Mouse (Mus musculus) B cell, adult 67 days (primary cell): Measurements from ENCODE around the gene Kcnj14. TPM values are rescaled to one million over a fixed set of nuclear protein-coding genes. Genes with fewer than 3 reads are reported as not detected.

ENCODE experiments used
- total RNA-seq, 2 experiments: library from RNA; stranded (reverse); gene quantifications; 4 replicates each; pipeline ENCODE4 v1.2.4; 2023

Kcnj14 gene
- 1 to 10 TPM; 2.3 to 3.3 TPM for total RNA-seq

GRCm38 (mm10) chr7:45824598-45824997 lies at the start of gene Kcnj14:
TSS of gene Kcnj14 (minus strand) at chr7:45824782.

GRCm38 (mm10) chr7:45872624-45873023 lies 48.0 kb upstream of the Kcnj14 start, which contains the start of gene Kdelr1:
TSS of gene Kdelr1 (plus strand) at chr7:45872772.

GRCm38 (mm10) chr7:45830427-45831127 lies 6.0 kb upstream of the Kcnj14 start, which contains the start of gene Grwd1:
TSS of gene Grwd1 (minus strand) at chr7:45830944.

GRCm38 (mm10) chr7:45813787-45814779 lies 10.5 kb downstream of the Kcnj14 start, which contains the start of gene Cyth2:
TSS of gene Cyth2 (minus strand) at chr7:45814581.

GRCm38 (mm10) chr7:45784524-45785372 lies 39.8 kb downstream of the Kcnj14 start, which contains the start of gene Sult2b1:
TSS of gene Sult2b1 (minus strand) at chr7:45784669.

GRCm38 (mm10) chr7:45783511-45784091 lies 41.0 kb downstream of the Kcnj14 start, which contains the start of gene Lmtk3:
TSS of gene Lmtk3 (plus strand) at chr7:45783738.

Other genes starting within 250 kb of the Kcnj14 start
- not detected for gene Fgf21, start 209.3 kb downstream of the Kcnj14 start, total RNA-seq
- not detected for gene Fut1, start 207.5 kb downstream of the Kcnj14 start, total RNA-seq
- gene Izumo1, start 203.0 kb downstream of the Kcnj14 start, total RNA-seq: not detected
- gene Rasip1, start 197.3 kb downstream of the Kcnj14 start, total RNA-seq: not detected
- gene Mamstr, start 184.8 kb downstream of the Kcnj14 start, total RNA-seq: not detected
- gene Fut2, start 158.4 kb downstream of the Kcnj14 start, total RNA-seq: not detected
- gene Ntn5, start 140.8 kb downstream of the Kcnj14 start, total RNA-seq: not detected
- not detected for gene Sec1, start 130.4 kb downstream of the Kcnj14 start, total RNA-seq
- not detected for gene Car11, start 124.9 kb downstream of the Kcnj14 start, total RNA-seq
- gene Dbp, start 119.7 kb downstream of the Kcnj14 start, total RNA-seq: 10 to 100 TPM; 18.5 to 23.3 TPM
- gene Rpl18, start 109.3 kb downstream of the Kcnj14 start, total RNA-seq: 1,000 to 10,000 TPM; 1,959 to 2,082 TPM
- 10 to 100 TPM; 33.4 to 41.2 TPM for gene Sphk2, start 106.8 kb downstream of the Kcnj14 start, total RNA-seq
- under 1 TPM; 0.42 to 0.99 TPM for gene Fam83e, start 103.6 kb downstream of the Kcnj14 start, total RNA-seq
- not detected for gene Spaca4, start 99.0 kb downstream of the Kcnj14 start, total RNA-seq
- gene Lmtk3, start 41.0 kb downstream of the Kcnj14 start, total RNA-seq: under 1 TPM in 1 of 2 experiments, not detected in 1; 0.26 TPM
- gene Sult2b1, start 40.1 kb downstream of the Kcnj14 start, total RNA-seq: not detected
- gene Cyth2, start 10.2 kb downstream of the Kcnj14 start, total RNA-seq: 100 to 1,000 TPM; 108 to 146 TPM
- gene Grwd1, start 6.2 kb upstream of the Kcnj14 start, total RNA-seq: 10 to 100 TPM; 27.9 to 32.7 TPM
- 10 to 100 TPM; 60.0 to 71.8 TPM for gene Kdelr1, start 48.0 kb upstream of the Kcnj14 start, total RNA-seq
- gene Grin2d, start 53.6 kb upstream of the Kcnj14 start, total RNA-seq: under 1 TPM; 0.38 to 0.47 TPM
- gene Syngr4, start 71.9 kb upstream of the Kcnj14 start, total RNA-seq: not detected
- 10 to 100 TPM in 1 of 2 experiments, 1 to 10 TPM in 1; 7.6 to 10.8 TPM for gene Tmem143, start 72.2 kb upstream of the Kcnj14 start, total RNA-seq
- 100 to 1,000 TPM; 199 to 219 TPM for gene Emp3, start 96.6 kb upstream of the Kcnj14 start, total RNA-seq
- gene Ccdc114, start 99.3 kb upstream of the Kcnj14 start, total RNA-seq: 1 to 10 TPM; 6.3 TPM
- gene Abcc6, start 205.5 kb upstream of the Kcnj14 start, total RNA-seq: not detected
- 10 to 100 TPM; 41.5 to 43.6 TPM for gene Nomo1, start 208.9 kb upstream of the Kcnj14 start, total RNA-seq